Mouse (Mus musculus): ENCODE measurements around the gene 1810037I17Rik. TPM values are rescaled to one million over a fixed set of nuclear protein-coding genes. Genes with fewer than 3 reads are reported as not detected.

The 1810037I17Rik gene
- total RNA-seq (2012; rRNA removed): 49.2 and 65.0 TPM in 2 replicates

- Histone ChIP-seq H3K9ac (ENCODE audit: insufficient read depth, low read depth, low read length, poor library complexity, severe bottlenecking) (peak within 1 kb of the TSS; percentile 98), H3K4me1 (ENCODE audit: control insufficient read depth in 2 of 2, insufficient read depth in 2 of 2, low read length in 2 of 2, poor library complexity in 1 of 2) (peaks cover 3 to 14% of the 10 kb centered on the region in 2 experiments; a peak in 2 of 4 replicates), H3K27ac (ENCODE audit: insufficient read depth, low read depth, low read length, poor library complexity, severe bottlenecking) (peak within 1 kb of the TSS; percentile 95), H3K36me3 (ENCODE audit: control insufficient read depth, insufficient read depth, low read length, poor library complexity, severe bottlenecking) (peaks cover 5% of the 10 kb centered on the region), H3K9me3 (ENCODE audit: control insufficient read depth, insufficient read depth, low read depth, low read length) (no peaks in the 10 kb centered on the region), H3K4me3 (ENCODE audit: insufficient read depth in 1 of 2, low read depth in 1 of 2, low read length in 2 of 2, poor library complexity in 1 of 2, severe bottlenecking in 1 of 2) (peak within 1 kb of the TSS; percentile 74 to 97)
- DNase-seq (ENCODE audit: low read depth, low spot score): peak; percentile 90
- TF ChIP-seq HCFC1 (IDR thresholded peaks at IDR 0.05; ENCODE audit: borderline replicate concordance, insufficient read depth, low read length): no peak
- TF ChIP-seq ZC3H11A (IDR thresholded peaks at IDR 0.05; ENCODE audit: borderline replicate concordance, low read depth, low read length): no peak
- in situ Hi-C loops (cut with MboI; ENCODE audit: low sequenced_read_pairs in 2 of 2, unreplicated experiment in 2 of 2): no loop called here
Observed at GRCm38 (mm10) chr3:122924009-122924914, at the start of gene 1810037I17Rik. TSS of gene 1810037I17Rik (plus strand) at chr3:122924203.

GRCm38 (mm10) chr3:122876870-122877269 is 47.1 kb upstream of the 1810037I17Rik start:
- Histone ChIP-seq H3K9ac (ENCODE audit: insufficient read depth, low read depth, low read length, poor library complexity, severe bottlenecking) (no peak overlapping the region), H3K27ac (ENCODE audit: insufficient read depth, low read depth, low read length, poor library complexity, severe bottlenecking) (no peak overlapping the region), H3K4me1 (ENCODE audit: control insufficient read depth in 2 of 2, insufficient read depth in 2 of 2, low read length in 2 of 2, poor library complexity in 1 of 2) (no peaks in the 10 kb centered on the region), H3K9me3 (ENCODE audit: control insufficient read depth, insufficient read depth, low read depth, low read length) (no peaks in the 10 kb centered on the region), H3K36me3 (ENCODE audit: control insufficient read depth, insufficient read depth, low read length, poor library complexity, severe bottlenecking) (no peaks in the 10 kb centered on the region), H3K4me3 (ENCODE audit: insufficient read depth in 1 of 2, low read depth in 1 of 2, low read length in 2 of 2, poor library complexity in 1 of 2, severe bottlenecking in 1 of 2) (no peak overlapping the region)
- in situ Hi-C loops (cut with MboI; ENCODE audit: low sequenced_read_pairs in 2 of 2, unreplicated experiment in 2 of 2): no loop called here
- DNase-seq (ENCODE audit: low read depth, low spot score): no peak
- TF ChIP-seq ZC3H11A (IDR thresholded peaks at IDR 0.05; ENCODE audit: borderline replicate concordance, low read depth, low read length): no peak
- TF ChIP-seq MAFK (IDR thresholded peaks at IDR 0.05; ENCODE audit: insufficient read depth, low read depth, low read length): no peak
- TF ChIP-seq CHD2 (IDR thresholded peaks at IDR 0.05; ENCODE audit: low read depth, low read length): no peak
- TF ChIP-seq HCFC1 (IDR thresholded peaks at IDR 0.05; ENCODE audit: borderline replicate concordance, insufficient read depth, low read length): no peak
- no peak for TF ChIP-seq ZNF384 (IDR thresholded peaks at IDR 0.05; ENCODE audit: low read depth, low read length)

DNA sequence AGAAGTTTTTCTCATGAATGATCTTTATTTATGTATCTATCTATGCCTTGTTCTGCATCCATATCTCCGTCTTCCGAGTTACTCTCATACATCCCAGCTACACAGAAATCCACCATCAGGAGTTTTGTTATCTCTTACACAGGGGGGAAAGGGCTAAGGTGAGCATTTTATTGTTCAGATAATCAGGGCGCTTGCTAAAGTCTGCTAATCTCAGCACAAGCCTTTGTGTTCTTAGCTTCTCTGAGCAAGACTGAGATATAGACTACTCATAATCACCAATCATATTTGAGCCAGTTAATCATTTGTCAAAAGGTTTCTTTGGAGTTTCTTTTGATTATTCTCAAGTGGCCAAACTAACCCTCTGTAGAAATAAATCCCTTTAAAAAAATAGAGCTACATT is 46.5 kb upstream of the 1810037I17Rik start:
- in situ Hi-C loops (cut with MboI; ENCODE audit: low sequenced_read_pairs in 2 of 2, unreplicated experiment in 2 of 2): no loop called here
- Histone ChIP-seq H3K4me3 (ENCODE audit: insufficient read depth in 1 of 2, low read depth in 1 of 2, low read length in 2 of 2, poor library complexity in 1 of 2, severe bottlenecking in 1 of 2) (no peak overlapping the region), H3K27ac (ENCODE audit: insufficient read depth, low read depth, low read length, poor library complexity, severe bottlenecking) (no peak overlapping the region), H3K9me3 (ENCODE audit: control insufficient read depth, insufficient read depth, low read depth, low read length) (no peaks in the 10 kb centered on the region), H3K36me3 (ENCODE audit: control insufficient read depth, insufficient read depth, low read length, poor library complexity, severe bottlenecking) (no peaks in the 10 kb centered on the region), H3K9ac (ENCODE audit: insufficient read depth, low read depth, low read length, poor library complexity, severe bottlenecking) (no peak overlapping the region), H3K4me1 (ENCODE audit: control insufficient read depth in 2 of 2, insufficient read depth in 2 of 2, low read length in 2 of 2, poor library complexity in 1 of 2) (no peaks in the 10 kb centered on the region)
- DNase-seq (ENCODE audit: low read depth, low spot score): no peak
- TF ChIP-seq MAFK (IDR thresholded peaks at IDR 0.05; ENCODE audit: insufficient read depth, low read depth, low read length) (no peak), ZNF384 (IDR thresholded peaks at IDR 0.05; ENCODE audit: low read depth, low read length) (no peak), CHD2 (IDR thresholded peaks at IDR 0.05; ENCODE audit: low read depth, low read length) (no peak), ZC3H11A (IDR thresholded peaks at IDR 0.05; ENCODE audit: borderline replicate concordance, low read depth, low read length) (no peak), HCFC1 (IDR thresholded peaks at IDR 0.05; ENCODE audit: borderline replicate concordance, insufficient read depth, low read length) (no peak)

- H3K36me3 ChIP-seq (ENCODE audit: control insufficient read depth, insufficient read depth, low read length, poor library complexity, severe bottlenecking): no peaks in the 10 kb centered on the region
- H3K27ac ChIP-seq (ENCODE audit: insufficient read depth, low read depth, low read length, poor library complexity, severe bottlenecking): no peak overlapping the region
- no peak for DNase-seq (ENCODE audit: low read depth, low spot score)
- no peaks in the 10 kb centered on the region for H3K4me1 ChIP-seq (ENCODE audit: control insufficient read depth in 2 of 2, insufficient read depth in 2 of 2, low read length in 2 of 2, poor library complexity in 1 of 2)
- in situ Hi-C loops (cut with MboI; ENCODE audit: low sequenced_read_pairs in 2 of 2, unreplicated experiment in 2 of 2): no loop called here
- H3K9me3 ChIP-seq (ENCODE audit: control insufficient read depth, insufficient read depth, low read depth, low read length): no peaks in the 10 kb centered on the region
- H3K4me3 ChIP-seq (ENCODE audit: insufficient read depth in 1 of 2, low read depth in 1 of 2, low read length in 2 of 2, poor library complexity in 1 of 2, severe bottlenecking in 1 of 2): peak overlapping the region in 1 of 2 experiments; percentile 25; a peak in 1 of 4 replicates
- no peak overlapping the region for H3K9ac ChIP-seq (ENCODE audit: insufficient read depth, low read depth, low read length, poor library complexity, severe bottlenecking)
- TF ChIP-seq CHD2 (IDR thresholded peaks at IDR 0.05; ENCODE audit: low read depth, low read length) (no peak), MAFK (IDR thresholded peaks at IDR 0.05; ENCODE audit: insufficient read depth, low read depth, low read length) (no peak), ZNF384 (IDR thresholded peaks at IDR 0.05; ENCODE audit: low read depth, low read length) (no peak), ZC3H11A (IDR thresholded peaks at IDR 0.05; ENCODE audit: borderline replicate concordance, low read depth, low read length) (no peak), HCFC1 (IDR thresholded peaks at IDR 0.05; ENCODE audit: borderline replicate concordance, insufficient read depth, low read length) (no peak)
Observed at GRCm38 (mm10) chr3:122878705-122879315, 45.2 kb upstream of the 1810037I17Rik start.
